Mouse (Mus musculus) thymus, postnatal 0 days (tissue): ENCODE results near the gene Uts2r. TPM values are rescaled to one million over a fixed set of nuclear protein-coding genes. Genes with fewer than 3 reads are reported as not detected.

ENCODE experiments used
- DNase-seq: peaks from one replicate; pipeline ENCODE4 v3.0.0-alpha.2; 2015; ENCODE audit warnings: low spot score
- polyA plus RNA-seq: library from polyadenylated mRNA; unstranded; fragments of >200 nt; fragmentation: Nextera tagmentation; extraction: Ambion mirVana; gene quantifications from 2 replicates; pipeline ENCODE4 v1.2.1, GENCODE M21; 2015

Uts2r gene
- 0.37 and 0.61 TPM in 2 replicates for polyA plus RNA-seq

DNA sequence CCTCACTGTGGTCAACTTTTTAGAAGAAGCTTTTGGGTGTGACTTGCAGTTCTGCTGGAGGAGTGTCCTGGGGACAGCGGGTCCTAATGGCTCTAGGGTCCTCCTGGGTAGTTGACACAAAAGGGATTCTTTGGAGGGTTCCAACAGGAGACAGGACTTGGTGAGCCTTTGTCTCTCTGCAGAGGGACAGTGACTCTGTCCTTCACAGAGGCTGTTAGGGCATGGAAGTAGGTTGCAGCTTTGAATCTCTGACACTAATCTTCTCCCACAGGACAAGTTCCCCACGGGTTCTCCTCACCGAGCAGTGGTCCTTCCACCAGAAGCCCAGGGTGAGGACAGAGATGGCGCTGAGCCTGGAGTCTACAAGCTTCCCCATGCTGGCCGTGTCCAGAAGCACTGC lies at the start of gene Uts2r:
Gene Uts2r (plus strand): TSS at position 301 of the 400 bp plus-strand sequence.
- no peak for DNase-seq

DNA sequence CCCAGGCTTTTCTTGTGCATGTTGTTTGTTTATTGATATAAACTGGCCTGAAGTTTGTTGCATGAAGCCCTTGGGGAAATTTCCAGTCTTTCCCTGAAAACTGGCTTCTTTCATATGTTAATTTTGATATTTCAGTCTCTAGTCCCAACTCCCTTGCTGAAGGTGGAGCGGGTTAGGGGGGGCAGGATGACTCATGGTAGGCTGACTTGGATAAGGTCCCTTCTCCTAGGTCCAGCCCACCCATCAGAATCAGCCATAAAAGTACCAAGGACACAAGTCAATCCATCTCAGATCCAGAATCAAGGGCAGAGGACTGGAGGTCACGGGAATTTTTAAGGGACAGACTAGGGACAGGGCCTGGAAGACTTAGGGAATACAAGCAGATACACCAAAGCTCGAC lies 49.0 kb upstream of the Uts2r start:
- no peak for DNase-seq

DNA sequence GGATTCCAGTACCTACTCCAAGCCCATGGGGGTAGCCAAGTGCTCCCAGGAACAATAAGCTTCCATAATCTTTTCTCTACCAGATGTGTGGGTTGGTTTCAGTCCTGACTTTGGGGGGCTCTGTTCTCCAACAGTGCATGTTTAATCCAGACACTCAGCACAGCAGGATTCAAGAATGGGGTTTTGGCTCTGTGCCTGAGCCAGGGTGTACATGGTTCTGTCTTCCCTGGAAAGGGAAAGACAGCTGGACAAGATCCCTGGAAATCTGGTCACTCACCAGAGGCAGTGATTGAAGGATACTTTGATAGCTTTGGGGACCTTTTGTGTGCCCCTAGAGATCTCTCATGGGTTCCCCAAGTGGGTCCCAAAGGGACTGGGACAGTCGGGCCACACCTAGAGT lies 48.5 kb upstream of the Uts2r start:
- DNase-seq, result no peak

DNA sequence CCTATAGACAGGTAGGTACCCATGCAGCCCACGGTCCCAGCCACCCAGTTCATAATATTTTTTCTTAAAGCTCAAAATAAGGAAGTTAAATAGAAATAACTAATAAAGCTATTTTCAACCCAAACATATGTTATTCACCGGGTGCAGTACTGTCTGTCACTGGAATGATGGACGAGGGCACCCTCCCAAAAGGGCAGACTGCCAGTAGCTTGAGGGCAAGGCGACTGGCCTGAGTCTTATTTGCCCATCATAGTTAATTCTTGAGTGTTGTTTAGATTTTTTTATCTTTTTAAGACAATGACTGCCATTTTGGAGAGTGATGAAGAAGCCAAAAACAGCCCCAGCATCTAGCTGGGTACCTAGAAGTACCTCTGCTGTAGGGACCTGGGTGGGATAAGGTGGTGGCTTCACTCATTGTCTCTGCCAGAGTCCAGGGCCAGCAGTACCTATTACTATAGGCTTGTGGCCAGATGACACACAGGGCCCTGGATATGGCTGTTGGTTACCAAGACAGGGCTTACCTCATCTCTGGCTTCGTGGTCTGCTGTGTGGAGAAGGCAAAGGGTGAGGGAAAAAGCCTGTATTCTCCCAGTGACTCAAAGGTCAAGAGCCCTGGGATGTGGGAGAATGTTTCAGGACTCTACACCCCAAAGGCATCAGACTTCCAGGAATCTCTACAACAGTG lies 47.8 kb upstream of the Uts2r start:
- no peak for DNase-seq

DNA sequence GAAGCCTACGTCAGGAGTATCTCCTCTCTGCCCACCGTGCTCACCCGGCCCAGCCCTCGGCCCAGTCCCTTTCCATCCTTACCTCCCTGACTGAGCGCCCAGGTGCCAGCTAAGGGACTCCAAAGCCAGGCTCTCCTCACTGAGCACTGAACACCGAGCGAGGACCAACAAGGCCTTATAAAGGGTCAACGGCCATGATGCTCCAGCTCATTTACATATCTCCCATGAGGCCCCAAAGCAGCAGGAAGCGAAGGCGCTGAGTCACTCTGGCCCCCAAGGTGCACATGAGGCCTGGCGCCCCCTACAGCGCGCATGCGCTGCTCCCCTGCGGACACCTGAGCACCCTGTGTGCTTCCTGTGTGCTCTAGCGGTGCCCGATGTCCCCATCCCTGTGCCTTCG lies 42.0 kb upstream of the Uts2r start:
- no peak for DNase-seq

DNA sequence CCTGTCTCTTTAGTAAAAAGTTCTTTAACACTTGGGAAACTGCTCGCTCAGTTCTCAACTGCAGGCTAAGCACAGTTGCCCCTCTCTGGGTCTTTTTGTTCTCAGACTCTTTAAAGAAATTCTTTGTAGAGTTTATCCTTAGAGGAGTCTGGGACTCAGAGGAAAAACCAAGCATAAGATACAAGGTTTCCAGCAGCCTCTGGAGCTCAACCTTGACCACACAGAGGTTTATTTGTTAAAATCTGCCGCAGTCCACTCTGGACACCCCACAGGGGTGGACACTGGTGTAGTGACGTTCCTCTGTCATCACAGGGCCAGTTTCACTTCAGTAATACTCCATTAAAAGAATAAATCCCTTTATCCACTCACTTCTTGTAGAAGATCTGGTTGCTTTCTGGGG lies 41.5 kb upstream of the Uts2r start, which contains the start of gene Tex19.2:
Gene Tex19.2 (minus strand): TSS at position 101 of the 400 bp plus-strand sequence.
- DNase-seq, result no peak

DNA sequence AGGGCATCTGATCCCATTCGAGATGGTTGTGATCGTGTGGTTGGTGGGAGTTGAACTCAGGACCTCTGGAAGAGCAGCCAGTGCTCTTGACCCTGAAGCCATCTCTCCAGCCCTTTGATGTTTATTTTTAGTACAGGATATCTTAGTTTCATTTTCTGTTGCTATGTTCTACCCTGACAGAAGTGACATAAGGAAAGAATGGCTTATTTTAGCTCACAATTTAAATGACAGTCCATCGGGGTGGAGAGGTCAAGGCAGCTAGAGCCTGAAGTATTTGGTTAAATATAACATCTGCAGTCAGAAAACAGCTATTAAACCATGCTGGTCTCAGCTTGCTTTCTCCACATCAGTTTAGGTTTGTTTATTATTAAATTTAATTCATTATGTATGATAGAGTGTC lies 38.9 kb upstream of the Uts2r start:
- no peak for DNase-seq

DNA sequence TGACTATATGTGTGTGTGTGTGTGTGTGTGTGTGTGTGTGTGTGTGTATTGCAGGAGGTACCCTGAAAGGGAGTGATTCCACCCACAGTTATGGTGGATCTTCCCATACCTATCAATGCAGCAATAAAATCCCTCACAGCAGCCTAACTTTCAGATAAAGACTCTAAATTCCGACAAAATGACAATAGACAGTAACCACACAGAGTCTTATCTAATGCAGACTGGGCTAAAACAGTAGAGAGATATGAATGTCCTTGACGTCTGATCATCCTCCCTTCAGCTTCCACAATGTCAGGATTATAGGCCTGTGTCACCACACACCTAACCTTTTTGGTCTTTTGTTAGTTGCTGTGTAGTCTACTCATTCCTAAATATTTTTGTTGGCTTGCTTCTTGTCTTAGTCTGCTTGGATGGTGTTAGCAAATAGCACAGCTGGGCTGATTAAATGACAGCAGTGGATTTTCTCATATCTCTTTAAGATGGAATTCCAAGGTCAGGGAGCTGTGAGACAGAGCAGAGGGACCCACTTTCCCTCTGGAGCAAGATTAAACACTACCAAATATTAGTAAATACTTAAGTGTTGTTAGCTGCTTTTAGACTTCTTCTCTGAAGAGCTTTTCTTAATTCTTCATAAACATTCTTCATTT lies 37.9 kb upstream of the Uts2r start:
- DNase-seq, result no peak

DNA sequence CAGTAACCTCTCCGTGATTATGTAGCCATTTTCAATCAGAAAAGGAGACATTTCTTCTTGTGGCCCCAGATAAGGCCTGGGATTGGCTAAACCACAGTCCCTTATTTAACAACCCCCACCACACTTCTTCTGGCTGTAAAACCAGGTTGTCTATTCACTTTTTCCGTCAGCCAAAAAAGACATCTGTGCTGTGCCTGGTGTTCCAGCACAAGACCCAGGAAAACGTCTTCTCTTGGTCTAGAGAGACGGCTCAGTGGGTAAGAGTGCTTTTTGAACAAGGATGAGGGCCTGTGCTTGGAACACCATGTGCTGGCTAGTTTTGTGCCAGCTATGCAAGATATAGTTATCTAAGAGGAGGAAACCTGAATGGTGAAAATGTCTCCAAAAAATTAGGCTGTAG lies 36.6 kb upstream of the Uts2r start:
- no peak for DNase-seq

DNA sequence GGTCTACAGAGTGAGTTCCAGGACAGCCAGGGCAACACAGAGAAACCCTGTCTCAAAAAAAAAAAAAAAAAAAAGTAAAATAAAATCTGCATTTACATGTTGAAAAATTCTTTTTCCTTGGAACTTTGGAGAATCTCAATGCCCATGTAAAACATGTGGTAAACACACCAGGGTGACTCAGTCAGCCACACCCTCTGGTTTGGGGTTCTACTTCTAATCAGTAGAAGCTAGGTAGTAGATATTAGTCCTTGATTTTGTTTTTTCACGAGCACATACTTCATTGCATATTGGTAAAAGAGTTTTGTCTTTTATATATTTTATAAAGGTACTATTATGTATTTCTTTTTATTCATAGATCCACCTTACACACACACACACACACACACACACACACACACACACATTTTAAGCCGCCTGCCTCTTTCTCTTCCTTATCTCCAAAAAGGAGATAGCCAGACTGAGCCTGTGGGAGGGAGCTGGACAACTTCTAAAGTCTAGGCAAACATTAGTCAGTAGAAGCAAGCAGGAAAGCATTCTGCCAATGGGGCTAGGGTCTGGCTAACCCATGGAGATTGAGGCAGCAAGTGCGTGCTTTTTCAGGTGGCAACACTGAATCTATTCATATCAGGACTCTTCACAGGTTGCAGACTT lies 34.4 kb upstream of the Uts2r start:
- DNase-seq, result no peak

DNA sequence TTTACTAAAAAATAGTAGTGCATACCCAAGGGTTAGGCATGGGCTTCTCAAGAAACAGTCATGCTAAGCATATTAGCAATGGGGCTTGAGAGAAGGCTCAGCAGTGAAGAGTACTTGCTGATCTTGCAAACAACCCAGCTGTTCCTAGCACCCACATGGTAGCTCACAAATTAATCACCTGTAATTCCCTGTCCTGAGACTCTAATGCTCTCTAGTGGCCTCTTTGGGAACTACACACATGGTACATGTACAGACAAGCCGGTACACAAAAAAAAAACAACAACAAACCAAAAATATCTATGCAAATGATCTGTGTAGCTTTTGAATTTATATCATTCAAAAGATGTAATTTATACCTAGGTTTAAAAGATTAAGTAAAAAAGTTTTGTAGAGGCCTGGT lies 33.7 kb upstream of the Uts2r start:
- DNase-seq, result peak; percentile 26

DNA sequence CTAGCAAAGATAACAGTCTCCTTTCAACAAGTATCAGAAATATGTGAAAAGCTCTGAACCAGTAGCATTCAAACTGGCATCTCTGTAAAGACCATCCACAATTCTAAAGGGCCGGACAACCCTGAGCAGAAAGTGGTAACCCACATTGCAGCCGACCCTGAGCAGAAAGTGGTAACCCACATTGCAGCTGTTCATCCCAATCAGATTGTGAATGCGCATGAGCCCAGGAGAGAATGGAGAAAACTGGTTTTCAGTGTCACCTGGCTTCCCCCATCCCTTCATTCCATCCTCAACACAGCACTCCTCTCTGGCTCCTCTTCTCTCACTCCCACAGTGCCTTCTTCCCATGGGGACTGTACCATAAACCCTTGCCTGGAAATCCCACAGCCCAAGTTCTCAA lies 32.6 kb upstream of the Uts2r start:
- no peak for DNase-seq

DNA sequence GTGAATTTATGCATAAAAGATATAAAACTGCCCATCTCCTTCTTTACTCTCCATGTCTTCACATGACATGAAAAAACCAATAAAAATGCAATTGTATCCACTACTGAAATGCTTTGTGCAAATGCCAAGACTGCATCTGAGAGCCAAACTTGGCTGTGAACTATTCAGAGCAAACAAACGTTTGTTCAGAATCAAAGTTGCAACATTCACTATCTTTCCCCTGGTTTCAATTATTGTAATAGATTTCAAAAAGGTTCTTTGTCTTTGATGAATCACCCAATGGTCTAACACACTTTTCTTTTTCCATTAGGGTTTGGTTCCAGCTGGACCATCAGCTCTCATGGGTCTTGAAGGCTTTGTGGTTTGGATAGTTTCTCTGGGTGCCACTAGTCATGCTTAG lies 30.5 kb upstream of the Uts2r start:
- DNase-seq, result no peak

DNA sequence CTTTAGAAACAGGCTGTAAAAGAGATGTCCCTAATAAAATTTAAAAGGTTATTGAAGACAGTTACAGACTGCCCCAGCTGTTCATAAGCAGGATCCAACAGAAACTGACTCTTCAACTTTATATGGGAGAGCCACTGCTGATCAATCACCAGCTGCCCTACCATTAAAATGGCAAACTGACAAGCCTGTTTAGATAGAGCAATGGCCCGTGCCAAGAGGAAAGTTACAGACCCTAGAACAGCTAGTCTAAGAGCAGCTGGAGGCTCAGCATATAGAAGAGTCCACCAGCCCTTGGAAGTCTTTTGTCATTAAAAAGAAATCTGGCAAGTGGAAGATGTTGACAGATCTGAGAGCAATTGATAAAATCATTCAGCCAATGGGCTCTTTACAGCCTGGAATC lies 25.5 kb upstream of the Uts2r start:
- DNase-seq, result no peak

DNA sequence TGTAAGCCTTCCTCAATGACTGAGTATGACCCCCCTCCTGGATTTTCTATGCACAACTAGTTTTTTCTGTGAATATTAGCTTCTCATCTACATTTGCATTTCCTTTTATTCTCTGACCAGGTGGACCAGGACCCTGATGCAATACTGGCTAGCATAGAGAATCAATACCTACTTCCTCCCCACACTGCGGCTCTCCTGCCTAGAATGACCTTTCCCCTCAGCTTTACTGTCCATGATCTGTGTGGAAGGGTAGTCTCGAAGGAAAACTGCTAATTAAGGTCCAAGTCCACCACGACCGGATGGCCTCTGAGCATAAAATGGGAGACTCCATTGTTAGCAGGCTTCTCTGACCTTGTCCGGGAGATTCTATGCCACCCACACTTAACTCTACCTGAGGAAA lies 22.4 kb upstream of the Uts2r start:
- no peak for DNase-seq

DNA sequence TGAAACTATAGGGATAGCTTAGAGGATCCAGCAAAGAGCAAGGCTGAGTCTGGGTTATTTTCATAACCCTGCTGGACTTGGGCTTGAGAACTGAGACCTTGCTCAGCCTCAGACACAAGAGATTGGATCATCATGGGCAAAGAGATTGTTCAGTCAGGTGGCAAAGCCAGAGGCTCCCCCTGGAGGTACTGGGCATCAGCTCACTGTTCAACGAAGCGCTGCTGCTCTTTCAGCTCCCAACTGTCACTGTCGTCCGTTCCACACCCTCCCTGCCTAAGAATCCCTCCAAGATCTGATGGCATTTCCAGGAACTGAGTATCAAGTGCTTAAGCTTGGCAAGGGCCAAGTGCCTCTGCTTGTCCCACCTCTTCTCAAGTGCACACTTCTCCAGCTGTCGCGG lies 21.3 kb upstream of the Uts2r start:
- DNase-seq, result no peak

DNA sequence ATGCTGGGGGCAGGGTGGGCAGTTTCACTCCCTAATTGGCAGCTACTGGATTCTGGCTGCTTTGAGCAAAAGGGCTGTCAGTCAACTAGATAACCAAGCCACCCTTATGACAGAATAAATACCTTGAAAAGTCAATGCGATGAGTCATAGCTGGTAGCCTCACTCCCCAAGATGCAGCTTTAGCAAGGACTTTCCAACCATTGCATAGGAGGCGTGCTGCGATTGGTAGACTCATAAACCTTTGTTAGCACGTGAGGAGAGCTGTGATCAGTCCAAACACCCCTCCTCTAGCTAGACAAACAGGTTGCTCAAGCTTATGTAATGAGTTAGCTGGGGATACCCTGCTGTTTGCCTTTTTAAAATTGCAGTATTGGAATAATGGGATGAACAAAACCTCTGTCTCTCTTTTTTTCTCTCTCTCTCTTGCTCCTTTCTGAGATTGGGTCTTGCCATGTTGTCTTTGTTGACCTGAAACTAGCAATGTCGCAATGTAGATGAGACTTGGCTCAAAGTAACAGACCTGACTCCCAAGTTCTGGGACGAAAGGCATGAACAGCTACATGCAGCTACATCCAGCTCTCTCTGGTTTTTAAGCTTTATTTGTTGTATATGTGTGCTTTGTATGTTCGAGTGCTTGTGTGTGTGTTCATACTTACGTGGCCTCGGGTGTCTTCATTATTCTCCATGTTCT lies 16.6 kb upstream of the Uts2r start:
- DNase-seq, result no peak

DNA sequence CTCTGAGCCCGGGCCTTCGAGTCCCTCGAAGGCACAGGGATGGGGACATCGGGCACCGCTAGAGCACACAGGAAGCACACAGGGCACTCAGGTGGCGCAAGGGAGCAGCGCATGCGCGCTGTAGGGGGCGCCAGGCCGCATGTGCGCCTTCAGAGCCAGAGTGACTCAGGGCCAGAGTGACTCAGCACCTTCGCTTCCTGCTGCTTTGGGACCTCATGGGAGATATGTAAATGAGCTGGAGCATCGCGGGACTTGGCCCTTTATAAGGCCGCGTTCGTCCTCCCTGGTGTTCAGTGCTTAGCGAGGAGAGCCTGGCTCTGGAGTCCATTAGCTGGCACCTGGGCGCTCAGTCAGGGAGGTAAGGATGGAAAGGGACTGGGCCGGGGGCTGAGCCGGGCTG lies 14.2 kb upstream of the Uts2r start, which contains the start of gene Tex19.1:
Gene Tex19.1 (plus strand): TSS at position 279 of the 400 bp plus-strand sequence.
- DNase-seq, result peak; percentile 6

DNA sequence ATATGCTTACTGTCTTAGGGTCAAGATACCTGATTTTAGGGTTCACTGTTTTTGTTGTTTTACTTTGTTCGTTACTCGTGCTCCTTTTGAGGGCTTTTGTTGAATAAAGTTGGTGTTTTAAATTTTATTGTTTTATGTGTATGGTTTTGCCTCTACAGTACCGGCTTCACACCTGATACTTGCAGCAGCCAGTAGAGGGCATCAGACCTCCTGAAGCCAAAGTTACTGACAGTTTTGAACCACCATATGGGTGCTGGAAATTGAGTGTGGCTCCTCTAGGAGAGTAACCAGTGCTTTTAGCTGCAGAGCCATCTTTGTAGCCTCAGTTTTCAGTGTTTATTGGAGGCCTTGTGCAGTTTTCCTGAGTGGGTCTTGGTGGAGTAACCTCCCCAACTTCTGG lies 11.9 kb upstream of the Uts2r start:
- DNase-seq, result peak; percentile 12

DNA sequence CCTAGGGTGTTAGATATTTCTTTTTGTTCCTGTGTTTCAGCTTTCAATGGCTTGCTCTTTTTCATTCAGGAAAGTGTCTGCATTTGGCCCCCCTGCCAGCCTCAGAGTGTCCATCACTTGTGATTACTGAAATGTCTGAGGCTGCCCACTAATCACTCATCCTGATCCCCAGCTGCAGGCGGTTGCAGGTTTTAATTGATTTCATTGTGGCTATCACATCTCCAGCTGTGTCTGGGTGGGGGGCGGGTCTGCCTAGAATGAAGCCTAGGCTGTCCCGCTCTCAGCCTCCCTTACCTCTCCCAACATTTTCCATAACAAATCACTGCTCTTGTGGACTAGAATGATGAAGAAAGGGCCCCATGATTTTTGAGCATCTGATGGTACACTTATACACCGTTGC lies 5.9 kb upstream of the Uts2r start:
- no peak for DNase-seq

DNA sequence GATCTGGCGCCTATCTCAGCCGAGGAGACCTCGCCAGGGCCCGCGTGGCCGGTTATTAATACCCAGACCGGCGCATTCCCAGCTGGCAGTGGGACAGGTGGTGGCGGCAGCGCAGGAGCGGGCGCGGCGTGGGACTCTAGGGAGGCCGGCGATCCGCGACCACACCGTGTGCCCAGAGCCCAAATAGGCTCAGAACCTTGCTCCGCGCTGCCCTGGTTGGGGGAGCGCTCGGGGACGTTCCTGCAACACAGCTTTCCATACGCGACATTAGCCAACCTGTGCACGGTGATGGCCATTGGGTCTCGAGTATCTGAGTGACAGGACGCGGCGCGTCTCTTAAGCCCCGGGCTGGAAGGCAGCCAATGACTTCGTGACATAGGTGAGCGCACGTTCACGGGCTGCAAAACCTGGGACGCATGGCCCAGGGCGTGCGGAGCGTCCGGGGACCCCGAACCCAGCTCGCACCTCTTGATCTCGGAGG lies 3.6 kb upstream of the Uts2r start:
- no peak for DNase-seq
